Mouse (Mus musculus) urinary bladder, postnatal 25 days (tissue): Measurements from ENCODE around the gene 1110025L11Rik.
"Not testable (repeated sequence)": the region's sequence is repeated elsewhere in the genome, so short reads cannot be mapped to it uniquely, and the experiment has no call there.

Source experiments
- DNase-seq: peaks from one replicate; pipeline ENCODE4 v3.0.0; 2022; ENCODE audit warnings: low spot score

1110025L11Rik gene

GRCm38 (mm10) chr16:89063902-89064301 is at the start of gene 1110025L11Rik:
Gene 1110025L11Rik, minus strand, starts transcription at chr16:89064002.
- DNase-seq, result not testable (repeated sequence)

GRCm38 (mm10) chr16:89071041-89071440 is 7.2 kb upstream of the 1110025L11Rik start:
- not testable (repeated sequence) for DNase-seq

DNA sequence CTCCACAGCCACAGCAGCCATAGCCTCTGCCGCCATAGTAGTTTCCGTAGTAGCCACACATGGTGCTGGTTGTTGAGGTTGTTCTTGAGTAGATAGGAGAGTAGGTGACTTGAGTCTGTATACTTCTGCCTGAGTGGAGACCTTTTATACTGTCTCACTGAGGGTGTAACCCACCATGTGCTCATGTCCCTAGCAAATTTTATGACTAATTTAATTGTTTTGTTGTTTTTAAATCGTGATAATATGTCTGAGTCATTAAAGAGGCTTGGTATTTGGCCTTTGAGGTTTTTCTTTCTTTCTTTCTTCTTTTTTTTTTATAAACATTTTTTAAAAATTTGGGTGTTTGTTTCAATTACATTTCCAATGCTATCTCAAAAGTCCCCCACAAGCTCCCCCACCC is 16.0 kb downstream of the 1110025L11Rik start, which contains the start of gene Krtap6-5:
TSS of gene Krtap6-5 (minus strand) at position 101 of the 400 bp plus-strand sequence.
- no peak for DNase-seq

GRCm38 (mm10) chr16:89041372-89041771 is 22.4 kb downstream of the 1110025L11Rik start, which contains the start of gene Gm10228:
Gene Gm10228, minus strand, starts transcription at chr16:89041472.
- DNase-seq, result not testable (repeated sequence)

GRCm38 (mm10) chr16:89031399-89031798 is 32.4 kb downstream of the 1110025L11Rik start, which contains the start of gene Krtap6-1:
Gene Krtap6-1, plus strand, starts transcription at chr16:89031699.
- not testable (repeated sequence) for DNase-seq

DNA sequence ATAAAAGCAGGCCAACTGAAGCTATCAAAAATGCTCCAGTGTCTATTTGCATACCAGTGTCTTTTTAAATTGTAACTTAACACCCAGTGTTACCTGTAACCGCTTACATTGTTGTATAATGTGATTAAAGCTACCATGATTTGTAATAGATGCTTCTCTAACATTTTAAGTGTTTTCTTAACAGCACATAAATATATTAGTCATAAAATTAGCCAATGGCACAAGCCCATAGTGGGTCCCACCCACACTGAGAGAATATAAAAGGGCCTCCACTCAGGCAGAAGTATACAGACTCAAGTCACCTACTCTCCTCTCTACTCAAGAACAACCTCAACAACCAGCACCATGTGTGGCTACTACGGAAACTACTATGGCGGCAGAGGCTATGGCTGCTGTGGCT is 48.8 kb downstream of the 1110025L11Rik start, which contains the start of gene Gm10229:
TSS of gene Gm10229 (plus strand) at position 301 of the 400 bp plus-strand sequence.
- DNase-seq, result not testable (repeated sequence)

GRCm38 (mm10) chr16:89013973-89014372 is 49.8 kb downstream of the 1110025L11Rik start:
- no peak for DNase-seq
